Mouse (Mus musculus): ENCODE results near the gene Snx25.

GRCm38 (mm10) chr8:46022758-46023157, 129.2 kb downstream of the Snx25 start:
- no peak for TF ChIP-seq CTCF (IDR thresholded peaks at IDR 0.05)
- TF ChIP-seq EP300 (IDR thresholded peaks at IDR 0.05), result no peak

All from lung, postnatal 0 days (tissue).